Mouse (Mus musculus): Measurements from ENCODE around the gene Rtn3.
"Not testable (repeated sequence)": the region's sequence is repeated elsewhere in the genome, so short reads cannot be mapped to it uniquely, and the experiment has no call there.

The Rtn3 gene

GRCm38 (mm10) chr19:7423028-7423655 is 59.9 kb downstream of the Rtn3 start:
- no peak for DNase-seq (ENCODE audit: extremely low read depth, low read depth, low spot score)

- no peak for DNase-seq (ENCODE audit: extremely low read depth, low read depth, low spot score)
Observed at GRCm38 (mm10) chr19:7422656-7423027, 60.4 kb downstream of the Rtn3 start.

GRCm38 (mm10) chr19:7421602-7422591 is 61.2 kb downstream of the Rtn3 start:
- no peak for DNase-seq (ENCODE audit: extremely low read depth, low read depth, low spot score)

- no peak for DNase-seq (ENCODE audit: extremely low read depth, low read depth, low spot score)
Observed at GRCm38 (mm10) chr19:7420841-7421601, 62.1 kb downstream of the Rtn3 start.

GRCm38 (mm10) chr19:7420108-7420507 is 63.0 kb downstream of the Rtn3 start:
- DNase-seq (ENCODE audit: extremely low read depth, low read depth, low spot score): no peak

GRCm38 (mm10) chr19:7419134-7419533 is 63.9 kb downstream of the Rtn3 start:
- DNase-seq (ENCODE audit: extremely low read depth, low read depth, low spot score): no peak

GRCm38 (mm10) chr19:7417911-7418849 is 64.9 kb downstream of the Rtn3 start:
- DNase-seq (ENCODE audit: extremely low read depth, low read depth, low spot score): no peak

GRCm38 (mm10) chr19:7416834-7417735 is 66.0 kb downstream of the Rtn3 start, which contains the start of gene 2700081O15Rik:
Gene 2700081O15Rik (plus strand): TSS chr19:7417625.
- DNase-seq (ENCODE audit: extremely low read depth, low read depth, low spot score): no peak

GRCm38 (mm10) chr19:7415916-7416833 is 66.9 kb downstream of the Rtn3 start:
- no peak for DNase-seq (ENCODE audit: extremely low read depth, low read depth, low spot score)

GRCm38 (mm10) chr19:7412361-7412760 is 70.7 kb downstream of the Rtn3 start:
- no peak for DNase-seq (ENCODE audit: extremely low read depth, low read depth, low spot score)

- no peak for DNase-seq (ENCODE audit: extremely low read depth, low read depth, low spot score)
Observed at GRCm38 (mm10) chr19:7404623-7405229, 78.4 kb downstream of the Rtn3 start.

GRCm38 (mm10) chr19:7400635-7401034 is 82.4 kb downstream of the Rtn3 start:
- DNase-seq (ENCODE audit: extremely low read depth, low read depth, low spot score): no peak

GRCm38 (mm10) chr19:7398898-7399297 is 84.2 kb downstream of the Rtn3 start:
- DNase-seq (ENCODE audit: extremely low read depth, low read depth, low spot score): not testable (repeated sequence)

GRCm38 (mm10) chr19:7396867-7397826 is 85.9 kb downstream of the Rtn3 start:
- not testable (repeated sequence) for DNase-seq (ENCODE audit: extremely low read depth, low read depth, low spot score)

- DNase-seq (ENCODE audit: extremely low read depth, low read depth, low spot score): no peak
Observed at GRCm38 (mm10) chr19:7388488-7388887, 94.6 kb downstream of the Rtn3 start.

GRCm38 (mm10) chr19:7386042-7386441 is 97.0 kb downstream of the Rtn3 start:
- DNase-seq (ENCODE audit: extremely low read depth, low read depth, low spot score): no peak

Data from fat pad, adult 2 months (tissue).